Mouse (Mus musculus) forebrain, embryonic 12.5 days (tissue): Measurements from ENCODE around the gene Rpl18a. TPM values are rescaled to one million over a fixed set of nuclear protein-coding genes. Genes with fewer than 3 reads are reported as not detected.

Experiments
- ATAC-seq: fragments of 200-750 bp; cut with Nextera tagmentation; 2 replicates; pipeline ENCODE4 v1.8.0; 2017; ENCODE audit warnings: moderate TSS enrichment; ENCODE audit not compliant: low FRiP score
- H3K27ac ChIP-seq: fragments of 300-500 bp; sonication (generic); 2 replicates; pipeline ENCODE4 v1.5.1; 2016; ENCODE audit warnings: mild to moderate bottlenecking
- H3K27me3 ChIP-seq: fragments of 300-500 bp; sonication (generic); 2 replicates; pipeline ENCODE4 v1.6.1; 2016; ENCODE audit warnings: mild to moderate bottlenecking
- H3K36me3 ChIP-seq: fragments of 300-500 bp; sonication (generic); replicated peaks from 2 replicates; pipeline ENCODE4 v1.6.1; 2016; ENCODE audit warnings: mild to moderate bottlenecking
- H3K4me1 ChIP-seq: fragments of 300-500 bp; sonication (generic); 2 replicates; pipeline ENCODE4 v1.6.1; 2016
- H3K4me2 ChIP-seq: fragments of 300-500 bp; sonication (generic); 2 replicates; pipeline ENCODE4 v1.6.1; 2016; ENCODE audit warnings: mild to moderate bottlenecking, moderate library complexity
- H3K4me3 ChIP-seq: fragments of 300-500 bp; sonication (generic); replicated peaks from 2 replicates; pipeline ENCODE4 v1.5.1; 2016; ENCODE audit warnings: mild to moderate bottlenecking
- H3K9ac ChIP-seq: fragments of 300-500 bp; sonication (generic); 2 replicates; pipeline ENCODE4 v1.6.1; 2016; ENCODE audit warnings: mild to moderate bottlenecking
- H3K9me3 ChIP-seq: fragments of 300-500 bp; sonication (generic); 2 replicates; pipeline ENCODE4 v1.6.1; 2016
- WGBS: fragments of 180-500 bp; shearing (Covaris S2); methylation state at CpG from one replicate; pipeline ENCODE4 v1.1.7; 2016; 5-methylcytosine and 5-hydroxymethylcytosine counted together
- polyA plus RNA-seq: library from polyadenylated mRNA; unstranded; fragments of >200 nt; fragmentation: Nextera tagmentation; extraction: Ambion mirVana; gene quantifications from 2 replicates; pipeline ENCODE4 v1.2.1, GENCODE M21; 2016

Gene Rpl18a
- polyA plus RNA-seq, 1 experiment from 2014 or later: 2,770 TPM

- H3K9ac ChIP-seq: no peak overlapping the region
- no peak overlapping the region for H3K4me3 ChIP-seq
- no peaks in the 10 kb centered on the region for H3K27me3 ChIP-seq
- H3K4me2 ChIP-seq: no peak overlapping the region
- H3K9me3 ChIP-seq: no peaks in the 10 kb centered on the region
- 87% methylated on average over 9 of the region's 9 CpGs for WGBS
- ATAC-seq: no peak
- H3K36me3 ChIP-seq: peaks cover 52% of the 10 kb centered on the region
- no peaks in the 10 kb centered on the region for H3K4me1 ChIP-seq
- no peak overlapping the region for H3K27ac ChIP-seq
These were observed 23.1 kb upstream of the Rpl18a start for GRCm38 (mm10) chr8:70920049-70920922.

DNA sequence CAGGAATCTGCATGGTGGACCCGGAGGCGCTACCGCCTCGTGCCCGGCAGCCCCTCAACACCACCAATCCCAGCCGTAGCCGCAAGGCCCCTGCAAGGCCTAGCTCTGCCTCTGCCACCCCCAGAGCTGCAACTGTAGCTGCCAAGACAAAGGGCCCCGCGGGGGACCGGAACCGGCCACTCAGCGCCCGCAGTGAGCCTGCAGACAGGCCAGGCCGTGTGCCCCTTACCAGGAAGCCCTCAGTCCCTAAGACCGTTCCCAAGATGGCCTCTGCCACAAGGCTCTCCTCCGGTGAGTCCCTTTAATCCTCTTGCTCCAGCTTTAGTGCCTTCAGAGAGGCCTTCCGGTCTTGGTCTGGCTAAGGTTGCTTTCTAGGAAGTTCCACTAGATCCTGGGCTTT, 17.5 kb upstream of the Rpl18a start:
- ATAC-seq: no peak
- H3K27me3 ChIP-seq: no peaks in the 10 kb centered on the region
- H3K4me1 ChIP-seq: no peaks in the 10 kb centered on the region
- H3K4me2 ChIP-seq: no peak overlapping the region
- peaks cover 90% of the 10 kb centered on the region for H3K36me3 ChIP-seq
- no peak overlapping the region for H3K4me3 ChIP-seq
- H3K9me3 ChIP-seq: no peaks in the 10 kb centered on the region
- no peak overlapping the region for H3K9ac ChIP-seq
- H3K27ac ChIP-seq: no peak overlapping the region
- WGBS: 96% methylated on average over 17 of the region's 17 CpGs

GRCm38 (mm10) chr8:70913523-70913922, 16.3 kb upstream of the Rpl18a start:
- Histone ChIP-seq H3K9ac (no peak overlapping the region), H3K4me1 (no peaks in the 10 kb centered on the region), H3K9me3 (no peaks in the 10 kb centered on the region), H3K36me3 (peaks cover 79% of the 10 kb centered on the region), H3K4me3 (no peak overlapping the region), H3K27ac (no peak overlapping the region), H3K27me3 (no peaks in the 10 kb centered on the region), H3K4me2 (no peak overlapping the region)
- no peak for ATAC-seq
- WGBS: 94% methylated on average over 26 of the region's 26 CpGs

DNA sequence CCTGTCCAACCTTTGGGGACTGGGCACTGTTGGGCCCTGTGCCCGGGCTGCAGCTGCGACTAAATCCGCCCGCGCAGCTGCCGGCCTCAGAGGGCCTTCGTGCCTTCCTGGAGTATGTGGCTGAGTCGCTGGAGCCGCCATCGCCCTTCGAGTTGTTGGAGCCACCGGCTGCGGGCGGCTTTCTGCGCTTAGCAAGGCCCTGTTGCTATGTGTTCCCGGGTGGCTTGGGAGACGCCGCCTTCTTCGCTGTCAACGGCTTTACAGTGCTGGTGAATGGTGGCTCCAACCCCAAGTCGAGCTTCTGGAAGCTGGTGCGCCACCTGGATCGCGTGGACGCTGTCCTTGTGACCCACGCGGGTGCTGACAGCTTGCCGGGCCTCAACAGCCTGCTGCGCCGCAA, 15.7 kb upstream of the Rpl18a start:
- Histone ChIP-seq H3K4me3 (no peak overlapping the region), H3K4me2 (no peak overlapping the region), H3K36me3 (peaks cover 74% of the 10 kb centered on the region), H3K9me3 (no peaks in the 10 kb centered on the region), H3K27me3 (no peaks in the 10 kb centered on the region), H3K9ac (no peak overlapping the region), H3K4me1 (peaks cover 1% of the 10 kb centered on the region; the same call in 1 of the 2 replicates), H3K27ac (no peak overlapping the region)
- no peak for ATAC-seq
- 94% methylated on average over 30 of the region's 30 CpGs for WGBS

DNA sequence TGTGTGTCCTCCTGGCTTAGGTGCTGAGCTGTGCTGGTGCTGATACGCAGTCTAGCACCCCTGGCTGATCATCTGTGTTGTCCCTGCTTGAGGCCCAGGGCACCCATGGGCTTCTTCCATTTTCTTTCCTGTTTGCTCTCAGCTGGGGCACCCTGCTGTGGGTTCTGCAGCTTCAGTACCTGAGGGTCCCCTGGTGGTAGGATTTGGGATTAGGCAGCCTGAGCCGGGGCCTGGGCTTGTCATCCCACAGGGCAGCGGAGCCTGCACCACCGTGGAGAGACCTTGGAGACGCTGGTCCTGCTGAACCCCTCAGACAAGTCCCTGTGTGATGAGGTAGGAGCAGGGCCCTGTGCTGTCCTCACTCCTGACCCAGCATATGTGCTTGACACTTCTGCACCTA, 14.4 kb upstream of the Rpl18a start:
- Histone ChIP-seq H3K9me3 (no peaks in the 10 kb centered on the region), H3K27me3 (no peaks in the 10 kb centered on the region), H3K9ac (no peak overlapping the region), H3K4me3 (no peak overlapping the region), H3K4me1 (peaks cover 12% of the 10 kb centered on the region), H3K27ac (no peak overlapping the region), H3K4me2 (no peak overlapping the region), H3K36me3 (peaks cover 61% of the 10 kb centered on the region)
- WGBS: 72% methylated on average over 5 of the region's 5 CpGs
- ATAC-seq: no peak

DNA sequence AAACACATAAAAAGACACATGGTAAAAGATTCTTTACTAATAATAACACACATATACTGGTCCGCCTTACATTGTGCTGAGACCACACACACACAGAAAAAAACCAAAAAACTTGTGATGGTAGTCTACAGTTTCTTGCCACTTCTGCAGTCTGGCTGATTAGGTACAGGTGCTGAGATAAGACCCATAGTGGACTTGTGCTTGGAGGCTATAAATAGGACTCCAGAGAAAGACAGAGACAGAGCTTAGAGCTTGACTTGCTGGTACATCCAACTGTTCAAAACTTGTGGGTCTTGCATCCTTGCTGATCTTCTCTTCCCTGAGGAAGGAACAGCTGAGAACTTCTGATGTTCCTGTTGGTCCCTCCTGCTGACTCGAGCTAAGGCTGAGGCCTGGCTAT, 10.3 kb upstream of the Rpl18a start:
- Histone ChIP-seq H3K9ac (no peak overlapping the region), H3K27ac (no peak overlapping the region), H3K9me3 (no peaks in the 10 kb centered on the region), H3K4me2 (no peak overlapping the region), H3K27me3 (peaks cover 21% of the 10 kb centered on the region), H3K4me3 (no peak overlapping the region), H3K4me1 (peaks cover 22% of the 10 kb centered on the region), H3K36me3 (peaks cover 20% of the 10 kb centered on the region)
- 99% methylated on average over 2 of the region's 2 CpGs for WGBS
- no peak for ATAC-seq

DNA sequence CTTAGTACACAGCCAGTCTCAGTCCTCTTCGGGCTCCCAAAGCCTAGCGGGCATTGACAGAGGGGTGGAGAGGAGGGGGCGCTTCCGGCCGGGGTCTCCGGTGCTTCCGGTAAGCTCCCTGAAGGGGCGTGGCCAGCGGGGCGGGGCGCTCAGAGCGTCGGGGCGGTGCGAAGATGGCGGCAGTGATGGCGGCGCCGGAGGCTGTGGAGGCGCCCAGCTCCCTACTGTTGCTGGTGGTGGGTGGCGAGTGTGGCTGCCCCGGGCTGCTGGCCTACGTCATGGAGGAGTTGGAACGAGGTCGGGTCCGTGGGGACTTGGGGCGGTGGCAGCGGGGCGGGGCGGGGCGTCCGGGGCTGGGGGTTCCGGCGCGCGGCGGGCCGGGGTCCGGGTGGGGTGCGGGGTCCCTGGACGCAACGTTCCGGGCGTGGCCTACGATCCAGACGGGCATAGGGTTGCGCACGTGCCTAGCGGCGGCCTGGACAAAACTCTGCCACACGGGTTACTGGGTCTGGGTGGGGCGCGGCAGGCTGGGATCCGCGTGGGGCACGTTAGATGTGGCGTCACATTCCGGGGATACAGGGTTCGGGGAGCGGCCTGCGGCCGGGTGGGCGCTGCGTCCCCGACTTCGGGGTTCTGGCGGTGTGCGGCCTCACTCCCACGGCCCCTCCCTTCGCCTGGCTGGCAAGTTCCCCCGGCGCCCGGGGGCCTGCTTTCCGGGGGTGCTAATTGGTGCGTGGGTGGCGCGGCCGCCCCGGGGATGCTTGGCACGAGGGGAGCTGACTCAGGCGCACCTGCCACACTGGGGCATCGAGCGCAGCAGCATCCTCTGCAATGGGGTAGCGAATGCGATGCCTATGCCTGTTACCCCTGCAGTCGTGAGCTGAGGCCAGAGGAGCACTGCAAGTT, 8.9 kb upstream of the Rpl18a start, which contains the start of gene Map1s:
Map1s (plus strand) TSS at position 102 of the 906 bp plus-strand sequence.
- Histone ChIP-seq H3K9me3 (no peaks in the 10 kb centered on the region), H3K27ac (peak within 1 kb of the TSS; percentile 89), H3K4me3 (peak within 1 kb of the TSS; percentile 92), H3K36me3 (peaks cover 5% of the 10 kb centered on the region), H3K27me3 (peaks cover 28% of the 10 kb centered on the region), H3K4me1 (peaks cover 22% of the 10 kb centered on the region), H3K4me2 (peak within 1 kb of the TSS; percentile 94), H3K9ac (peak within 1 kb of the TSS; percentile 94)
- WGBS: under 1% methylated on average over 84 of the region's 86 CpGs
- ATAC-seq: peak; percentile 96

DNA sequence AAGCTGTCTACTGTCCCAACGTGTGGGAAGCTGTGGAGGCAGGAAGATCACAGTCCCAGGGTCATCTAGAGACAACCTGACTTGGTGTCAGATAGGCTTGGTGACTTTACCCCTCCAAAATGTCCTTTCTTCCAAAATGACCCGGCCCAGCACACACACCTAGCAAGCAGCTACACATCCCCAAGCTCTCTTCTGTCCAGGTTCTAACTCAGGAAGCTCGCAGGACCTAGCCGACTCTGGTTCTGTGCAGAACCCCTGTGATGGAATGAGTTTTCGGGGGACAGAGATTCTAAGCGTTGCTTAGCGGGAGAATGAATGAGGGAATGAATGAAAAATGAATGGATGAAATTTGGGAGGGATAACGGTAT, 8.2 kb upstream of the Rpl18a start:
- Histone ChIP-seq H3K9me3 (no peaks in the 10 kb centered on the region), H3K36me3 (no peaks in the 10 kb centered on the region; the same call in 1 of the 2 replicates), H3K4me3 (peak overlapping the region; percentile 92), H3K27me3 (peaks cover 28% of the 10 kb centered on the region), H3K27ac (peak overlapping the region; percentile 89; the same call in 1 of the 2 replicates), H3K4me2 (peak overlapping the region; percentile 94), H3K9ac (peak overlapping the region; percentile 94), H3K4me1 (peaks cover 22% of the 10 kb centered on the region)
- peak; percentile 42 for ATAC-seq
- 18% methylated on average over 8 of the region's 8 CpGs for WGBS

GRCm38 (mm10) chr8:70904532-70904931, 7.3 kb upstream of the Rpl18a start:
- Histone ChIP-seq H3K27ac (no peak overlapping the region), H3K9me3 (no peaks in the 10 kb centered on the region), H3K4me1 (peaks cover 22% of the 10 kb centered on the region), H3K27me3 (peaks cover 28% of the 10 kb centered on the region), H3K4me2 (no peak overlapping the region), H3K9ac (no peak overlapping the region), H3K4me3 (no peak overlapping the region), H3K36me3 (no peaks in the 10 kb centered on the region; the same call in 1 of the 2 replicates)
- no peak for ATAC-seq
- 67% methylated on average over 4 of the region's 4 CpGs for WGBS

DNA sequence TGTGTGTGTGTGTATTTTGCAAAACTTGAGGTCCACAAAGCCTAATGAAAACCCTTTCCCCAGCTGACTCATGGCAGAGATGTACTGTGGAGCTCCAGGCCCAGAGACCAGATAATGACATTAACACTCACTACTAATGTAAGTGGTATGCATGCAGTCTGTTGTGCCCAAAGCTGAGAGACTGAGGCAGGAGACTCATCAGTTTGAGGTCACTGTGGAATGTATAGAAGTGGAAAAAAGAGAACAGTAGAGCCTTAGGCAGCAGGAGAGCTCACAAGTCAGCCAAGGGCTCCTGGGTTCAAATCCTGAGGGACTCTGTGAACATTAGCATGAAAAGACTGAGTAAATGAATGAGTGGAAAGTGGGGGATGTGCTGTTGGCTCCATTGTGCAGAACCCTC, 6.4 kb upstream of the Rpl18a start:
- ATAC-seq: no peak
- no peak overlapping the region for H3K4me3 ChIP-seq
- peaks cover 31% of the 10 kb centered on the region for H3K27me3 ChIP-seq
- H3K4me2 ChIP-seq: no peak overlapping the region
- H3K27ac ChIP-seq: no peak overlapping the region
- no peaks in the 10 kb centered on the region for H3K9me3 ChIP-seq
- no peaks in the 10 kb centered on the region for H3K36me3 ChIP-seq
- peaks cover 23% of the 10 kb centered on the region for H3K4me1 ChIP-seq
- H3K9ac ChIP-seq: no peak overlapping the region

DNA sequence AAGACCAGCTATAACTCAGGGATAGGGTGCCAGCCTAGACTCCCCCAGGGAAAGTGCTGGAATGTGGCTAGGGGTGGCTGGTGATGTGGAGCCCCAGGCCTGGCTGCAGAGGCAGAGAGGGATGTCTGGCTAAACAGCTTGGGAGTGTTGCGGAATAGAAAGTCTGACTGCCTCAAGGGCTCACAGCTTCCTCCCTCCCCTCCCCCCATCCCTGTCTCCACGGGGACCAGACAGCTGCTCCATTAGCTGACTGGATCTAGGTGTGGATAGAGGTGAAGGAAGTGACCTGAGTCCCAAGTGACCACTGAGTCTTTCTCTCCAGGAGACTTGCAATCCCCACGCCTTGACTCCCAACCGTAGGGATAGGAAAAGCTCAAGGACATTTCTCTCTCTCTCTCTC, 5.9 kb upstream of the Rpl18a start:
- Histone ChIP-seq H3K4me1 (peaks cover 27% of the 10 kb centered on the region), H3K9ac (no peak overlapping the region), H3K4me3 (no peak overlapping the region), H3K27me3 (peaks cover 31% of the 10 kb centered on the region), H3K36me3 (no peaks in the 10 kb centered on the region), H3K4me2 (no peak overlapping the region), H3K9me3 (no peaks in the 10 kb centered on the region), H3K27ac (no peak overlapping the region)
- ATAC-seq: no peak
- WGBS: 49% methylated on average over 4 of the region's 4 CpGs

GRCm38 (mm10) chr8:70902211-70902610, 5.0 kb upstream of the Rpl18a start:
- Histone ChIP-seq H3K9me3 (no peaks in the 10 kb centered on the region), H3K4me2 (no peak overlapping the region), H3K36me3 (no peaks in the 10 kb centered on the region), H3K27ac (no peak overlapping the region), H3K4me3 (no peak overlapping the region), H3K27me3 (peaks cover 31% of the 10 kb centered on the region), H3K4me1 (peaks cover 21% of the 10 kb centered on the region), H3K9ac (no peak overlapping the region)
- 38% methylated on average over 5 of the region's 5 CpGs for WGBS
- no peak for ATAC-seq
